Mouse (Mus musculus): ENCODE results near the gene Gm20696.

- TF ChIP-seq TAL1 (IDR thresholded peaks at IDR 0.05; ENCODE audit: low read length): no peak
- TF ChIP-seq GATA1 (IDR thresholded peaks at IDR 0.05; ENCODE audit: low read length): no peak
These were observed 331.3 kb downstream of the Gm20696 start for GRCm38 (mm10) chr6:99335174-99335830.
